ENCODE assay signal across 8 mouse cellular contexts in the genomic region with DNA sequence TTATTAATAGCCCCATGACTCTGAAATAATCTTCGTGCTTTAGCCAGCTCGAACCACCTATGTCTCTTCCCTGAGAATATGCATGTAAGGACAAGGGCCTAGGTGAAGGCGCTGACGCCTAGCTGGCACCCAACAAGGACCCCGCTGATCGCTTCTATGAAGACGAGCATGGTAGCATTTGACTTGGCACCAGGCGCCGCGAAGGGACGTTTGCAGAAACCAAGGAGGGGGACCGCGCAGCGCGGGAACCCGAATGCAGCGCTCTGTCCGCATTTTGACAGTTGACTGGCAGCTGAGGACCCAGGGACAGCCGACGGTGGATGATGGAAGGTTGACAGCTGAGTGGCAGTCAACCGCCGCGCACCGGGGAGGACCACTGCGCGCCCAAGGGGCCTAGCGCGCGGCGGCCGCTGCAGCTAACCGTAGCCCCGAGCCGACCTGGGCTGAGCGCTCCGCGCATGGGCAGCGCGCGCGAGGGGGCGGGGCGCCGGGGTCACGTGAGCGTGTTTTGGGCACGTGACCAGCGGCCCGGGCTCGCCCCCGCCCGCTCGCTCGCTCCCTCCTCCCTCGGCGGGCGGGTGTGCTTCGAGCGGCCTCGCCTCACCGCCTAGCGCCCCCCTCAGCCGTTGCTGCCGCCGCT. TPM values are rescaled to one million over a fixed set of nuclear protein-coding genes. Genes with fewer than 3 reads are reported as not detected.
A peak's percentile ranks its signal among the peaks of the same experiment; 100 is the strongest.
DNase-seq lines count a peak whose midpoint lies in the region; ATAC-seq and TF ChIP-seq lines count a peak whose summit lies in the region.

A gene (plus strand): TSS at position 561 of the 640 bp plus-strand sequence.

- H3K9me3 ChIP-seq in E14TG2a.4 (ENCODE audit: low read length), result no peaks in the 10 kb centered on the region
- H3K9me3 ChIP-seq in forebrain, embryonic 13.5 days (replicated peaks), result no peaks in the 10 kb centered on the region
- H3K9me3 ChIP-seq in liver, postnatal 0 days (ENCODE audit: low read length), result no peaks in the 10 kb centered on the region
- no peaks in the 10 kb centered on the region for H3K9me3 ChIP-seq in neural tube, embryonic 14.5 days (ENCODE audit: control insufficient read depth, low read length)

- WGBS in forebrain, embryonic 13.5 days, result 1% methylated on average over 52 of the region's 65 CpGs
- 2% methylated on average over 63 of the region's 65 CpGs for WGBS in large intestine, adult 2 months
- 4% methylated on average over 44 of the region's 65 CpGs for WGBS in liver, postnatal 0 days (ENCODE audit: insufficient replicate concordance)
- WGBS in neural tube, embryonic 14.5 days, result under 1% methylated on average over 41 of the region's 65 CpGs

- intact Hi-C loops in heart, postnatal 10 days (cut with DNase I), result loop anchor here (2.0 kb wide), 1 partner anchor 66 kb away; no protein-coding TSS in a partner anchor

- H3K4me1 ChIP-seq in E14TG2a.4 (replicated peaks; ENCODE audit: low read depth, low read length), result peaks cover 70% of the 10 kb centered on the region
- peaks cover 32% of the 10 kb centered on the region for H3K4me1 ChIP-seq in forebrain, embryonic 13.5 days
- peaks cover 48% of the 10 kb centered on the region for H3K4me1 ChIP-seq in liver, postnatal 0 days (ENCODE audit: insufficient read depth)
- peaks cover 25% of the 10 kb centered on the region for H3K4me1 ChIP-seq in neural tube, embryonic 14.5 days (ENCODE audit: control insufficient read depth, insufficient read depth, low read length)

- H3K4me2 ChIP-seq in forebrain, embryonic 13.5 days, result peak within 1 kb of the TSS; percentile 94
- peak within 1 kb of the TSS; percentile 98 for H3K4me2 ChIP-seq in liver, postnatal 0 days (ENCODE audit: low read depth, low read length)
- H3K4me2 ChIP-seq in neural tube, embryonic 14.5 days (ENCODE audit: low read depth, low read length), result peak within 1 kb of the TSS; percentile 92

- peak within 1 kb of the TSS; percentile 99 for H3K9ac ChIP-seq in forebrain, embryonic 13.5 days
- peak within 1 kb of the TSS; percentile 99 for H3K9ac ChIP-seq in liver, postnatal 0 days (replicated peaks)
- H3K9ac ChIP-seq in neural tube, embryonic 14.5 days (replicated peaks; ENCODE audit: low read depth, low read length), result peak within 1 kb of the TSS; percentile 98

- peak; percentile 94 for ATAC-seq in forebrain, embryonic 13.5 days
- ATAC-seq in liver, postnatal 0 days, result peak; percentile 90
- ATAC-seq in neural tube, embryonic 14.5 days (ENCODE audit: low read depth), result peak; percentile 94

- TF ChIP-seq EP300 in liver, postnatal 0 days (IDR thresholded peaks at IDR 0.05; ENCODE audit: low read depth), result no peak

- DNase-seq in c-Kit-positive CD71-positive TER-119-positive erythroid progenitor cells, embryonic 14.5 days (ENCODE audit: low spot score), result peak; percentile 91
- peak; percentile 95 to 96 for DNase-seq in heart, postnatal 10 days
- DNase-seq in large intestine, adult 2 months (ENCODE audit: low read depth, low spot score), result no peak
- peak; percentile 96 for DNase-seq in liver, postnatal 0 days
- DNase-seq in testis, postnatal 10 days (ENCODE audit: low spot score), result peak; percentile 99

- H3K27me3 ChIP-seq in E14TG2a.4 (ENCODE audit: insufficient read depth, low read length), result peaks cover 8% of the 10 kb centered on the region; the same call in 1 of the 2 replicates
- H3K27me3 ChIP-seq in forebrain, embryonic 13.5 days, result no peaks in the 10 kb centered on the region
- no peaks in the 10 kb centered on the region for H3K27me3 ChIP-seq in liver, postnatal 0 days (ENCODE audit: insufficient read depth, low read length)
- H3K27me3 ChIP-seq in neural tube, embryonic 14.5 days (ENCODE audit: control insufficient read depth, insufficient read depth, low read length), result no peaks in the 10 kb centered on the region

- H3K36me3 ChIP-seq in E14TG2a.4 (ENCODE audit: insufficient read depth, low read length), result peaks cover 14% of the 10 kb centered on the region
- no peaks in the 10 kb centered on the region for H3K36me3 ChIP-seq in forebrain, embryonic 13.5 days (ENCODE audit: poor library complexity, severe bottlenecking)
- H3K36me3 ChIP-seq in liver, postnatal 0 days (replicated peaks; ENCODE audit: insufficient read depth, low read length), result no peaks in the 10 kb centered on the region
- no peaks in the 10 kb centered on the region for H3K36me3 ChIP-seq in neural tube, embryonic 14.5 days (ENCODE audit: control insufficient read depth, insufficient read depth, low read length)

- H3K27ac ChIP-seq in forebrain, embryonic 13.5 days, result peak within 1 kb of the TSS; percentile 91
- peak within 1 kb of the TSS; percentile 96 for H3K27ac ChIP-seq in liver, postnatal 0 days (ENCODE audit: low read depth)
- peak within 1 kb of the TSS; percentile 92 for H3K27ac ChIP-seq in neural tube, embryonic 14.5 days (ENCODE audit: low read depth, low read length)

- peak within 1 kb of the TSS; percentile 97 for H3K4me3 ChIP-seq in E14TG2a.4 (replicated peaks; ENCODE audit: low read length)
- H3K4me3 ChIP-seq in forebrain, embryonic 13.5 days, result peak within 1 kb of the TSS; percentile 99
- peak within 1 kb of the TSS; percentile 97 for H3K4me3 ChIP-seq in liver, postnatal 0 days (ENCODE audit: low read depth, low read length)
- peak within 1 kb of the TSS; percentile 97 for H3K4me3 ChIP-seq in neural tube, embryonic 14.5 days (ENCODE audit: low read depth, low read length)

- TF ChIP-seq CTCF in E14TG2a.4 (conservative IDR thresholded peaks at IDR 0.05; ENCODE audit: low read length), result no peak
- TF ChIP-seq CTCF in liver, postnatal 0 days (IDR thresholded peaks at IDR 0.05; ENCODE audit: low read depth), result no peak

RNA-seq across cellular contexts. Expression of the gene that starts here (rescaled TPM):
- 16.0 and 16.4 TPM in 2 replicates for polyA plus RNA-seq in forebrain, embryonic 13.5 days (2015; fragmentation: Nextera tagmentation; extraction: Ambion mirVana)
- 10 to 100 TPM; 51.9 to 56.5 TPM for total RNA-seq in heart, postnatal 10 days (2021)
- polyA plus RNA-seq in large intestine, adult 2 months (2012; rRNA removed), result 71.4 and 79.1 TPM in 2 replicates
- polyA plus RNA-seq in liver, postnatal 0 days (2015; fragmentation: Nextera tagmentation; extraction: Ambion mirVana), result 9.2 and 11.5 TPM in 2 replicates
- polyA plus RNA-seq in neural tube, embryonic 14.5 days (2014; fragmentation: Nextera tagmentation; extraction: Ambion mirVana), result 32.7 and 33.4 TPM in 2 replicates
